Mouse (Mus musculus) MEL (cell line): ENCODE data around the gene Ppfibp2. TPM values are rescaled to one million over a fixed set of nuclear protein-coding genes. Genes with fewer than 3 reads are reported as not detected.

Experiments
- DNase-seq: peaks from one replicate; pipeline ENCODE4 v3.0.0; 2011; ENCODE audit warnings: low read depth, low spot score
- H3K27ac ChIP-seq: 2 replicates; pipeline ENCODE4 v1.5.1; 2012; ENCODE audit warnings: low read depth, mild to moderate bottlenecking, control low read depth, low read length, moderate library complexity; ENCODE audit not compliant: control insufficient read depth
- H3K27me3 ChIP-seq, 2 experiments: fragments of 150-350 bp in 1 of 2; sonication (generic) in 1 of 2; 2 replicates each; pipeline ENCODE4 v1.6.1; 2012; ENCODE audit warnings: low read length in 2 of 2, mild to moderate bottlenecking in 2 of 2, improper control_type of control experiment in 1 of 2, moderate library complexity in 1 of 2; ENCODE audit not compliant: insufficient read depth in 2 of 2, control insufficient read depth in 1 of 2
- H3K36me3 ChIP-seq, 2 experiments: 2 replicates each; pipeline ENCODE4 v1.6.1; 2012 to 2014; ENCODE audit warnings: low read length in 2 of 2, improper control_type of control experiment in 1 of 2, inconsistent platforms in 1 of 2, mild to moderate bottlenecking in 1 of 2; ENCODE audit not compliant: insufficient read depth in 2 of 2, control insufficient read depth in 1 of 2
- H3K4me1 ChIP-seq, 2 experiments: fragments of 150-350 bp in 1 of 2; sonication (generic) in 1 of 2; 2 replicates each; pipeline ENCODE4 v1.6.1; 2012; ENCODE audit warnings: low read length in 2 of 2, improper control_type of control experiment in 1 of 2, mild to moderate bottlenecking in 1 of 2; ENCODE audit not compliant: insufficient read depth in 2 of 2, control insufficient read depth in 1 of 2
- H3K4me3 ChIP-seq, 2 experiments: fragments of 150-350 bp in 1 of 2; sonication (generic) in 1 of 2; 2 replicates each; pipeline ENCODE4 v1.5.1; 2012; ENCODE audit warnings: low read depth in 2 of 2, low read length in 2 of 2, mild to moderate bottlenecking in 2 of 2, moderate library complexity in 2 of 2, control low read depth in 1 of 2, improper control_type of control experiment in 1 of 2; ENCODE audit not compliant: control insufficient read depth in 1 of 2, insufficient read depth in 1 of 2
- H3K79me2 ChIP-seq: 2 replicates; pipeline ENCODE4 v1.6.1; 2012; ENCODE audit warnings: mild to moderate bottlenecking, low read length, moderate library complexity; ENCODE audit not compliant: control insufficient read depth, poor library complexity, insufficient read depth
- H3K9ac ChIP-seq: 2 replicates; pipeline ENCODE4 v1.6.1; 2012; ENCODE audit warnings: low read depth, mild to moderate bottlenecking, control low read depth, low read length, moderate library complexity; ENCODE audit not compliant: control insufficient read depth, poor library complexity, severe bottlenecking
- H3K9me3 ChIP-seq: fragments of 150-350 bp; sonication (generic); replicated peaks from 2 replicates; pipeline ENCODE4 v1.6.1; 2012; ENCODE audit warnings: mild to moderate bottlenecking, low read length, improper control_type of control experiment, moderate library complexity; ENCODE audit not compliant: insufficient read depth
- BHLHE40 ChIP-seq: IDR thresholded peaks from 2 replicates; pipeline ENCODE4 v1.6.1; 2012; ENCODE audit warnings: low read depth, mild to moderate bottlenecking, inconsistent platforms, low read length, improper control_type of control experiment, borderline replicate concordance
- CHD1 ChIP-seq: IDR thresholded peaks from 2 replicates; pipeline ENCODE4 v1.6.1; 2012; ENCODE audit warnings: low read depth, mild to moderate bottlenecking, inconsistent platforms, low read length, improper control_type of control experiment
- CHD2 ChIP-seq: IDR thresholded peaks from 2 replicates; pipeline ENCODE4 v1.6.1; 2011; ENCODE audit warnings: low read length, improper control_type of control experiment
- CTCF ChIP-seq, 3 experiments: IDR thresholded peaks in 2 of 3; conservative IDR thresholded peaks in 1 of 3; 2 replicates each; pipeline ENCODE4 v1.5.1; 2011 to 2012; ENCODE audit warnings: low read length in 3 of 3, low read depth in 2 of 3, mild to moderate bottlenecking in 2 of 3, improper control_type of control experiment in 1 of 3, inconsistent platforms in 1 of 3, mixed read lengths in 1 of 3, moderate library complexity in 1 of 3; ENCODE audit not compliant: control insufficient read depth in 1 of 3, insufficient read depth in 1 of 3, poor library complexity in 1 of 3, severe bottlenecking in 1 of 3
- E2F4 ChIP-seq: IDR thresholded peaks from 2 replicates; pipeline ENCODE4 v1.6.1; 2011; ENCODE audit warnings: low read depth, low read length, improper control_type of control experiment, borderline replicate concordance
- ETS1 ChIP-seq: IDR thresholded peaks from 2 replicates; pipeline ENCODE4 v1.6.1; 2012; ENCODE audit warnings: low read depth, mild to moderate bottlenecking, inconsistent platforms, low read length, improper control_type of control experiment, moderate library complexity
- GATA1 ChIP-seq: IDR thresholded peaks from 2 replicates; pipeline ENCODE4 v1.6.1; 2011; ENCODE audit warnings: low read depth, low read length, improper control_type of control experiment
- HCFC1 ChIP-seq: IDR thresholded peaks from 2 replicates; pipeline ENCODE4 v1.6.1; 2012; ENCODE audit warnings: low read depth, mild to moderate bottlenecking, inconsistent platforms, low read length, improper control_type of control experiment, moderate library complexity
- JUND ChIP-seq: IDR thresholded peaks from 2 replicates; pipeline ENCODE4 v1.6.1; 2011; ENCODE audit warnings: low read depth, mild to moderate bottlenecking, improper control_type of control experiment, low read length
- KAT2A ChIP-seq: conservative IDR thresholded peaks from 2 replicates; pipeline ENCODE4 v1.6.1; 2012; ENCODE audit warnings: low read depth, low read length, improper control_type of control experiment, inconsistent platforms
- MEF2A ChIP-seq: IDR thresholded peaks from 2 replicates; pipeline ENCODE4 v1.6.1; 2014; ENCODE audit warnings: low read depth, mild to moderate bottlenecking, inconsistent platforms, low read length, improper control_type of control experiment; ENCODE audit not compliant: poor library complexity, insufficient replicate concordance, severe bottlenecking; ENCODE audit errors: extremely low read depth
- MYB ChIP-seq: IDR thresholded peaks from 2 replicates; pipeline ENCODE4 v1.6.1; 2011; ENCODE audit warnings: mild to moderate bottlenecking, low read depth, low read length, improper control_type of control experiment
- MYC ChIP-seq: IDR thresholded peaks from 2 replicates; pipeline ENCODE4 v1.6.1; 2011; ENCODE audit warnings: low read depth, mild to moderate bottlenecking, low read length, improper control_type of control experiment, moderate library complexity
- NELFE ChIP-seq: IDR thresholded peaks from 2 replicates; pipeline ENCODE4 v1.6.1; 2011; ENCODE audit warnings: low read depth, low read length, improper control_type of control experiment
- NRF1 ChIP-seq: IDR thresholded peaks from 2 replicates; pipeline ENCODE4 v1.6.1; 2014; ENCODE audit warnings: low read depth, mild to moderate bottlenecking, inconsistent platforms, low read length, improper control_type of control experiment, moderate library complexity; ENCODE audit not compliant: poor library complexity, insufficient read depth, severe bottlenecking
- POLR2A ChIP-seq, 2 experiments: IDR thresholded peaks; 2 replicates each; pipeline ENCODE4 v1.6.1; 2011 to 2012; ENCODE audit warnings: low read length in 2 of 2, mild to moderate bottlenecking in 2 of 2, control low read depth in 1 of 2, improper control_type of control experiment in 1 of 2, low read depth in 1 of 2, moderate library complexity in 1 of 2; ENCODE audit not compliant: control insufficient read depth in 1 of 2, insufficient read depth in 1 of 2, poor library complexity in 1 of 2
- POLR2AphosphoS5 ChIP-seq: IDR thresholded peaks from 2 replicates; pipeline ENCODE4 v1.6.1; 2012; ENCODE audit warnings: low read depth, borderline replicate concordance, mild to moderate bottlenecking, inconsistent platforms, low read length, moderate library complexity, mixed read lengths
- RAD21 ChIP-seq: IDR thresholded peaks from 2 replicates; pipeline ENCODE4 v1.6.1; 2011; ENCODE audit warnings: mild to moderate bottlenecking, low read depth, low read length, improper control_type of control experiment
- TAL1 ChIP-seq: IDR thresholded peaks from 2 replicates; pipeline ENCODE4 v1.6.1; 2012; ENCODE audit warnings: mild to moderate bottlenecking, inconsistent platforms, low read length, moderate library complexity, mixed read lengths
- TBP ChIP-seq: IDR thresholded peaks from 2 replicates; pipeline ENCODE4 v1.8.0; 2011; ENCODE audit warnings: low read depth, low read length, improper control_type of control experiment
- TCF12 ChIP-seq: IDR thresholded peaks from 2 replicates; pipeline ENCODE4 v1.6.1; 2014; ENCODE audit warnings: low read depth, mild to moderate bottlenecking, inconsistent platforms, low read length, improper control_type of control experiment, moderate library complexity
- UBTF ChIP-seq: IDR thresholded peaks from 2 replicates; pipeline ENCODE4 v1.6.1; 2012; ENCODE audit warnings: low read depth, mild to moderate bottlenecking, inconsistent platforms, low read length, improper control_type of control experiment, moderate library complexity, borderline replicate concordance; ENCODE audit not compliant: insufficient read depth
- USF1 ChIP-seq: IDR thresholded peaks from 2 replicates; pipeline ENCODE4 v1.6.1; 2014; ENCODE audit warnings: low read depth, mild to moderate bottlenecking, inconsistent platforms, low read length, improper control_type of control experiment, moderate library complexity
- ZNF384 ChIP-seq: IDR thresholded peaks from 2 replicates; pipeline ENCODE4 v1.6.1; 2012; ENCODE audit warnings: low read depth, mild to moderate bottlenecking, inconsistent platforms, low read length, improper control_type of control experiment
- polyA plus RNA-seq, 2 experiments: library from polyadenylated mRNA; stranded (reverse) in 1 of 2; unstranded in 1 of 2; fragments of >175 nt in 1 of 2; fragments of >200 nt in 1 of 2; gene quantifications; 2 replicates each; pipeline versions ENCODE4 v1.2.1 to v1.2.4; 2012; ENCODE audit warnings: low replicate concordance in 2 of 2, low read depth in 1 of 2; ENCODE audit not compliant: insufficient read length in 2 of 2, insufficient read depth in 1 of 2, missing spikeins in 1 of 2
- total RNA-seq: library from RNA; depleted of rRNA; stranded (reverse); fragments of 300-350 nt; gene quantifications from 2 replicates; pipeline ENCODE4 v1.2.3, GENCODE M21; 2012; rRNA removed

Ppfibp2 gene
- total RNA-seq: not detected in 2 replicates
- not detected for polyA plus RNA-seq

- Histone ChIP-seq H3K9me3 (no peaks in the 10 kb centered on the region), H3K79me2 (no peaks in the 10 kb centered on the region), H3K4me3 (no peak within 1 kb of the TSS), H3K4me1 (no peaks in the 10 kb centered on the region), H3K27ac (no peak within 1 kb of the TSS), H3K9ac (no peak within 1 kb of the TSS), H3K27me3 (no peaks in the 10 kb centered on the region), H3K36me3 (no peaks in the 10 kb centered on the region)
- no peak for DNase-seq
- TF ChIP-seq MEF2A (no peak), CTCF (IDR thresholded peaks at IDR 0.05 in 2 of 3, conservative IDR thresholded peaks at IDR 0.05 in 1 of 3; ENCODE audit: control insufficient read depth in 1 of 3, insufficient read depth in 1 of 3, low read depth in 2 of 3, low read length in 3 of 3, poor library complexity in 1 of 3, severe bottlenecking in 1 of 3) (no peak), E2F4 (no peak), HCFC1 (no peak), MYC (no peak), USF1 (no peak)
Observed at GRCm38 (mm10) chr7:107594857-107595402, at the start of gene Ppfibp2. Gene Ppfibp2 (plus strand): TSS chr7:107595207.

DNA sequence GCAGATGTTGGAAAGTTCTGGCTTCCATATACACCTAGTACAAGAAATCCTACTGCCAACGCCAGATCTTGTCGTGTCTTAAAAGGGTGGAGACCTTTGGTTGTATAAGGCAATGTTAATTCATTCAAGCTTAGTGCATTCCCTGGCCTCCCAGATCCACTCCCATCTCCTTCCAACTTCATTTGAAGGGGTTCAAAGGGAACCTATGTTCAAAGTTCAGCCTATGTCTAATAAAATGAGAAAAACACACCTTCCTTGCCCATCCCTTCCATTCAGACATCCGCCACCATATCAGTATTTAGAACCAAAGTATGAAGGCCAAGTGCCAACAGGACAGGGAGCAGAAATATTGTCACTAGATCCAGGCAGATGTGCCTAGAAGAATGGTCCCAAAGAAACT, 47.1 kb upstream of the Ppfibp2 start:
- Histone ChIP-seq H3K27me3 (no peaks in the 10 kb centered on the region), H3K27ac (no peak overlapping the region), H3K9me3 (no peaks in the 10 kb centered on the region), H3K9ac (no peak overlapping the region), H3K4me1 (no peaks in the 10 kb centered on the region), H3K4me3 (no peak overlapping the region), H3K36me3 (no peaks in the 10 kb centered on the region), H3K79me2 (no peaks in the 10 kb centered on the region)
- no peak for DNase-seq
- TF ChIP-seq GATA1 (no peak), CHD2 (no peak), KAT2A (no peak), TCF12 (no peak), TBP (no peak), ZNF384 (no peak), POLR2A (IDR thresholded peaks at IDR 0.05; ENCODE audit: control insufficient read depth in 1 of 2, insufficient read depth in 1 of 2, low read depth in 1 of 2, low read length in 2 of 2, poor library complexity in 1 of 2) (no peak), POLR2AphosphoS5 (no peak), RAD21 (no peak), NELFE (no peak), MYB (no peak), CHD1 (no peak), JUND (no peak), BHLHE40 (no peak), HCFC1 (no peak), NRF1 (no peak), TAL1 (no peak), ETS1 (no peak), UBTF (no peak)
